Mouse (Mus musculus): Measurements from ENCODE around the gene Atp4b. TPM values are rescaled to one million over a fixed set of nuclear protein-coding genes. Genes with fewer than 3 reads are reported as not detected.

Gene Atp4b
- total and polyA plus RNA-seq, 2 experiments from 2014 or later: not detected

- TF ChIP-seq CTCF (IDR thresholded peaks at IDR 0.05): no peak
- H3K27me3 ChIP-seq (ENCODE audit: insufficient read depth, low read length): no peaks in the 10 kb centered on the region
- no peaks in the 10 kb centered on the region for H3K9me3 ChIP-seq (ENCODE audit: low read length)
- 95% methylated on average over 4 of the region's 4 CpGs for WGBS
- H3K4me2 ChIP-seq (ENCODE audit: low read depth, low read length, poor library complexity, severe bottlenecking): no peak overlapping the region
- H3K4me3 ChIP-seq (ENCODE audit: low read depth, low read length): no peak overlapping the region
- no peaks in the 10 kb centered on the region for H3K4me1 ChIP-seq (ENCODE audit: insufficient read depth, low read length)
- no peak overlapping the region for H3K9ac ChIP-seq (replicated peaks; ENCODE audit: low read length, poor library complexity, severe bottlenecking)
- no peak overlapping the region for H3K27ac ChIP-seq (ENCODE audit: low read depth, low read length)
- DNase-seq (ENCODE audit: low spot score) (no peak), ATAC-seq (ENCODE audit: low FRiP score) (no peak)
- peaks cover 41% of the 10 kb centered on the region for H3K36me3 ChIP-seq (ENCODE audit: insufficient read depth, low read length)
Measured at GRCm38 (mm10) chr8:13343134-13343533, 53.5 kb downstream of the Atp4b start.

GRCm38 (mm10) chr8:13342340-13342739 lies 54.3 kb downstream of the Atp4b start:
- TF ChIP-seq CTCF (IDR thresholded peaks at IDR 0.05): no peak
- no peaks in the 10 kb centered on the region for H3K9me3 ChIP-seq (ENCODE audit: low read length)
- no peak overlapping the region for H3K27ac ChIP-seq (ENCODE audit: low read depth, low read length)
- H3K4me3 ChIP-seq (ENCODE audit: low read depth, low read length): no peak overlapping the region
- no peak for DNase-seq (ENCODE audit: low spot score)
- H3K4me2 ChIP-seq (ENCODE audit: low read depth, low read length, poor library complexity, severe bottlenecking): no peak overlapping the region
- WGBS: 87% methylated on average over 2 of the region's 2 CpGs
- H3K27me3 ChIP-seq (ENCODE audit: insufficient read depth, low read length): no peaks in the 10 kb centered on the region
- peaks cover 40% of the 10 kb centered on the region for H3K36me3 ChIP-seq (ENCODE audit: insufficient read depth, low read length)
- H3K4me1 ChIP-seq (ENCODE audit: insufficient read depth, low read length): no peaks in the 10 kb centered on the region
- no peak for ATAC-seq (ENCODE audit: low FRiP score)
- H3K9ac ChIP-seq (replicated peaks; ENCODE audit: low read length, poor library complexity, severe bottlenecking): no peak overlapping the region

GRCm38 (mm10) chr8:13340650-13341049 lies 56.0 kb downstream of the Atp4b start:
- no peak for ATAC-seq (ENCODE audit: low FRiP score)
- H3K27ac ChIP-seq (ENCODE audit: low read depth, low read length): no peak overlapping the region
- no peak overlapping the region for H3K4me2 ChIP-seq (ENCODE audit: low read depth, low read length, poor library complexity, severe bottlenecking)
- no peak for DNase-seq (ENCODE audit: low spot score)
- no peaks in the 10 kb centered on the region for H3K27me3 ChIP-seq (ENCODE audit: insufficient read depth, low read length)
- 83% methylated on average over 8 of the region's 8 CpGs for WGBS
- no peaks in the 10 kb centered on the region for H3K9me3 ChIP-seq (ENCODE audit: low read length)
- no peaks in the 10 kb centered on the region for H3K4me1 ChIP-seq (ENCODE audit: insufficient read depth, low read length)
- peaks cover 26% of the 10 kb centered on the region for H3K36me3 ChIP-seq (ENCODE audit: insufficient read depth, low read length)
- no peak overlapping the region for H3K4me3 ChIP-seq (ENCODE audit: low read depth, low read length)
- TF ChIP-seq CTCF (IDR thresholded peaks at IDR 0.05): no peak
- H3K9ac ChIP-seq (replicated peaks; ENCODE audit: low read length, poor library complexity, severe bottlenecking): no peak overlapping the region

- TF ChIP-seq CTCF (IDR thresholded peaks at IDR 0.05): no peak
- Histone ChIP-seq H3K36me3 (ENCODE audit: insufficient read depth, low read length) (peaks cover 19% of the 10 kb centered on the region), H3K27ac (ENCODE audit: low read depth, low read length) (no peak overlapping the region), H3K4me1 (ENCODE audit: insufficient read depth, low read length) (no peaks in the 10 kb centered on the region), H3K27me3 (ENCODE audit: insufficient read depth, low read length) (no peaks in the 10 kb centered on the region), H3K9me3 (ENCODE audit: low read length) (no peaks in the 10 kb centered on the region), H3K9ac (replicated peaks; ENCODE audit: low read length, poor library complexity, severe bottlenecking) (peak overlapping the region; percentile 96), H3K4me3 (ENCODE audit: low read depth, low read length) (peak overlapping the region; percentile 89), H3K4me2 (ENCODE audit: low read depth, low read length, poor library complexity, severe bottlenecking) (peak overlapping the region; percentile 89)
- WGBS: 2% methylated on average over 11 of the region's 11 CpGs
- DNase-seq (ENCODE audit: low spot score) (peak; percentile 32), ATAC-seq (ENCODE audit: low FRiP score) (no peak)
Measured at GRCm38 (mm10) chr8:13339646-13339990, 57.0 kb downstream of the Atp4b start.

GRCm38 (mm10) chr8:13338901-13339645 lies 57.6 kb downstream of the Atp4b start:
- Histone ChIP-seq H3K27me3 (ENCODE audit: insufficient read depth, low read length) (no peaks in the 10 kb centered on the region), H3K4me2 (ENCODE audit: low read depth, low read length, poor library complexity, severe bottlenecking) (peak overlapping the region; percentile 89), H3K4me3 (ENCODE audit: low read depth, low read length) (peak overlapping the region; percentile 89), H3K27ac (ENCODE audit: low read depth, low read length) (peak overlapping the region; percentile 83), H3K36me3 (ENCODE audit: insufficient read depth, low read length) (peaks cover 14% of the 10 kb centered on the region), H3K9me3 (ENCODE audit: low read length) (no peaks in the 10 kb centered on the region), H3K9ac (replicated peaks; ENCODE audit: low read length, poor library complexity, severe bottlenecking) (peak overlapping the region; percentile 96), H3K4me1 (ENCODE audit: insufficient read depth, low read length) (no peaks in the 10 kb centered on the region)
- DNase-seq (ENCODE audit: low spot score) (peak; percentile 7), ATAC-seq (ENCODE audit: low FRiP score) (peak; percentile 64)
- no peak for TF ChIP-seq CTCF (IDR thresholded peaks at IDR 0.05)
- under 1% methylated on average over 29 of the region's 70 CpGs for WGBS

DNA sequence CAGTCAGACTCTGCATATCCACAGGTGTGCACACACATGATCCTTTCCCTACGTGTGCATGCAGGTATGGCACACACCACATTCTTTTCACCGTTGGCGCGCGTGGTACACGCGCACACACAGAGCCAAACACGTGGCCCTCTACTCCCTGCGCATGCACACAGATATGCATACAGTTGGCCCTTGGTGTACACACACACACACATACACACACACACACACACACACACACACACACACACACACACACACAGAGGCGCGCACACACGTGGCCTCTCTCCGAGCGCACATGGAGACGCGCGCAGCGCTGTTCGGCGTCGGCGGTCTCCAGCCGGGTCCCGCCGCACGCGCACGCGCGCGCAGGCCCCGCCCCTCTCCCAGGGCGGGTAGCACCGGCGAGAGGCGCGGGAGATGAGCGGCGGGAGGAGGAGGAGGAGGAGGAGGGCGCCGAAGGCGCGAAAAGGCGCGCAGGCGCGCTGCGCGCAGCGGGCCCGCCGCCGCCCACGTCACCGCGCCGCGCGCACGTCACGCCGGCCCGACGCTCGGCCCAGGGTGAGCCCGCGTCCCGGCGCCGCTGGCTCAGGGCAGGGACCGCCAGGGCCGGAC lies 58.3 kb downstream of the Atp4b start, which contains the start of gene Tfdp1:
Gene Tfdp1, plus strand, starts transcription at position 497 of the 606 bp plus-strand sequence.
- Histone ChIP-seq H3K9me3 (ENCODE audit: low read length) (no peaks in the 10 kb centered on the region), H3K4me1 (ENCODE audit: insufficient read depth, low read length) (no peaks in the 10 kb centered on the region), H3K36me3 (ENCODE audit: insufficient read depth, low read length) (peaks cover 7% of the 10 kb centered on the region), H3K4me2 (ENCODE audit: low read depth, low read length, poor library complexity, severe bottlenecking) (peak within 1 kb of the TSS; percentile 89), H3K4me3 (ENCODE audit: low read depth, low read length) (peak within 1 kb of the TSS; percentile 89), H3K27me3 (ENCODE audit: insufficient read depth, low read length) (no peaks in the 10 kb centered on the region), H3K27ac (ENCODE audit: low read depth, low read length) (peak within 1 kb of the TSS; percentile 83), H3K9ac (replicated peaks; ENCODE audit: low read length, poor library complexity, severe bottlenecking) (peak within 1 kb of the TSS; percentile 96)
- under 1% methylated on average over 35 of the region's 72 CpGs for WGBS
- TF ChIP-seq CTCF (IDR thresholded peaks at IDR 0.05): no peak
- ATAC-seq (ENCODE audit: low FRiP score): peak; percentile 93
- peak; percentile 91 for DNase-seq (ENCODE audit: low spot score)

Data from midbrain, postnatal 0 days (tissue).